In genomic region chr8:106718091-106718500, GRCm38 (mm10) we compare ENCODE assay signal across 8 mouse cellular contexts. TPM values are rescaled to one million over a fixed set of nuclear protein-coding genes. Genes with fewer than 3 reads are reported as not detected.
DNase-seq lines count a peak whose midpoint lies in the region; ATAC-seq and TF ChIP-seq lines count a peak whose summit lies in the region.

No protein-coding gene starts in this region.

- H3K4me3 ChIP-seq in heart, embryonic 13.5 days, result peak overlapping the region; percentile 22
- no peak overlapping the region for H3K4me3 ChIP-seq in liver, embryonic 14.5 days (ENCODE audit: insufficient read depth in 1 of 2, low read depth in 2 of 2, low read length in 2 of 2)
- no peak overlapping the region for H3K4me3 ChIP-seq in neural tube, embryonic 14.5 days (ENCODE audit: low read depth, low read length)
- H3K4me3 ChIP-seq in testis, adult 2 months (ENCODE audit: control insufficient read depth, low read depth, low read length), result no peak overlapping the region

- peaks cover 16% of the 10 kb centered on the region for H3K36me3 ChIP-seq in heart, embryonic 13.5 days
- H3K36me3 ChIP-seq in liver, embryonic 14.5 days (replicated peaks; ENCODE audit: control insufficient read depth, insufficient read depth, low read depth), result no peaks in the 10 kb centered on the region
- no peaks in the 10 kb centered on the region for H3K36me3 ChIP-seq in neural tube, embryonic 14.5 days (ENCODE audit: control insufficient read depth, insufficient read depth, low read length)
- H3K36me3 ChIP-seq in testis, adult 2 months (ENCODE audit: control insufficient read depth, insufficient read depth, low read length), result no peaks in the 10 kb centered on the region

- peak overlapping the region; percentile 69 for H3K9ac ChIP-seq in heart, embryonic 13.5 days
- no peak overlapping the region for H3K9ac ChIP-seq in liver, embryonic 14.5 days (replicated peaks)
- H3K9ac ChIP-seq in neural tube, embryonic 14.5 days (replicated peaks; ENCODE audit: low read depth, low read length), result peak overlapping the region; percentile 41; the same call in 1 of the 2 replicates

- no peak for TF ChIP-seq POLR2A in brain, embryonic 14.5 days (IDR thresholded peaks at IDR 0.05; ENCODE audit: borderline replicate concordance, extremely low read depth, insufficient read depth, insufficient read length, poor library complexity, severe bottlenecking)
- TF ChIP-seq POLR2A in testis, adult 2 months (IDR thresholded peaks at IDR 0.05; ENCODE audit: control insufficient read depth, low read depth, low read length), result no peak

- H3K4me1 ChIP-seq in heart, embryonic 13.5 days, result peaks cover 32% of the 10 kb centered on the region
- H3K4me1 ChIP-seq in liver, embryonic 14.5 days (replicated peaks; ENCODE audit: control insufficient read depth in 2 of 2, insufficient read depth in 2 of 2, low read length in 1 of 2), result no peaks in the 10 kb centered on the region
- peaks cover 4% of the 10 kb centered on the region; the same call in 1 of the 2 replicates for H3K4me1 ChIP-seq in neural tube, embryonic 14.5 days (ENCODE audit: control insufficient read depth, insufficient read depth, low read length)
- H3K4me1 ChIP-seq in testis, adult 2 months (ENCODE audit: control insufficient read depth, insufficient read depth, low read length), result no peaks in the 10 kb centered on the region

- TF ChIP-seq EP300 in liver, embryonic 14.5 days (IDR thresholded peaks at IDR 0.05; ENCODE audit: low read depth), result no peak

- DNase-seq in A20 (ENCODE audit: low read depth, low spot score), result peak; percentile 84
- DNase-seq in brain, embryonic 14.5 days (ENCODE audit: low read depth), result peak; percentile 91
- DNase-seq in fibroblast of lung, adult 2 months (ENCODE audit: low read depth), result peak; percentile 97
- peak; percentile 84 for DNase-seq in kidney, postnatal 14 days
- peak in 2 of 3 experiments; percentile 24 to 32 for DNase-seq in liver, embryonic 14.5 days (ENCODE audit: low read depth in 3 of 3, low spot score in 3 of 3)

- peak; percentile 84 for TF ChIP-seq CTCF in brain, embryonic 14.5 days (IDR thresholded peaks at IDR 0.05; ENCODE audit: borderline replicate concordance, extremely low read depth, insufficient read depth, insufficient read length)
- peak; percentile 63 for TF ChIP-seq CTCF in liver, embryonic 14.5 days (IDR thresholded peaks at IDR 0.05; ENCODE audit: low read depth)
- TF ChIP-seq CTCF in testis, adult 2 months (IDR thresholded peaks at IDR 0.05; ENCODE audit: control insufficient read depth, insufficient read depth, insufficient replicate concordance, low read depth, low read length), result peak; percentile 16; the same call in 1 of the 2 replicates

- peak overlapping the region; percentile 53 for H3K4me2 ChIP-seq in heart, embryonic 13.5 days
- H3K4me2 ChIP-seq in liver, embryonic 14.5 days (ENCODE audit: low read depth), result no peak overlapping the region
- H3K4me2 ChIP-seq in neural tube, embryonic 14.5 days (ENCODE audit: low read depth, low read length), result peak overlapping the region; percentile 38; the same call in 1 of the 2 replicates

- ATAC-seq in heart, embryonic 13.5 days (ENCODE audit: extremely low read depth, insufficient number of reproducible peaks, low FRiP score, low TSS enrichment), result no peak; the same call in 1 of the 2 replicates
- no peak for ATAC-seq in liver, embryonic 14.5 days (ENCODE audit: insufficient read depth)
- peak; percentile 66 for ATAC-seq in neural tube, embryonic 14.5 days (ENCODE audit: low read depth)

- H3K27me3 ChIP-seq in heart, embryonic 13.5 days (replicated peaks), result no peaks in the 10 kb centered on the region
- no peaks in the 10 kb centered on the region for H3K27me3 ChIP-seq in liver, embryonic 14.5 days (ENCODE audit: control insufficient read depth, insufficient read depth, low read length)
- no peaks in the 10 kb centered on the region for H3K27me3 ChIP-seq in neural tube, embryonic 14.5 days (ENCODE audit: control insufficient read depth, insufficient read depth, low read length)
- H3K27me3 ChIP-seq in testis, adult 2 months (ENCODE audit: control insufficient read depth, insufficient read depth, low read length), result no peaks in the 10 kb centered on the region

- 14% methylated on average over 17 of the region's 17 CpGs for WGBS in heart, embryonic 13.5 days
- 32% methylated on average over 17 of the region's 17 CpGs for WGBS in liver, embryonic 14.5 days (ENCODE audit: insufficient replicate concordance)
- 18% methylated on average over 17 of the region's 17 CpGs for WGBS in neural tube, embryonic 14.5 days

- H3K9me3 ChIP-seq in heart, embryonic 13.5 days, result no peaks in the 10 kb centered on the region
- H3K9me3 ChIP-seq in liver, embryonic 14.5 days (ENCODE audit: control insufficient read depth, low read length), result no peaks in the 10 kb centered on the region
- H3K9me3 ChIP-seq in neural tube, embryonic 14.5 days (ENCODE audit: control insufficient read depth, low read length), result no peaks in the 10 kb centered on the region

- 0 out of 2 replicates have a peak overlapping the region, but pooled peaks have one; percentile 2 for H3K27ac ChIP-seq in heart, embryonic 13.5 days (replicated peaks)
- H3K27ac ChIP-seq in liver, embryonic 14.5 days, result no peak overlapping the region
- no peak overlapping the region for H3K27ac ChIP-seq in neural tube, embryonic 14.5 days (ENCODE audit: low read depth, low read length)
- no peak overlapping the region for H3K27ac ChIP-seq in testis, adult 2 months (ENCODE audit: control insufficient read depth, insufficient read depth, low read depth, low read length)

RNA-seq across cellular contexts. Expression of gene Tango6, which starts 35.2 kb away (rescaled TPM):
- polyA plus RNA-seq in brain, embryonic 14.5 days (2012; rRNA removed), result 3.8 and 5.2 TPM in 2 replicates
- 6.4 and 7.6 TPM in 2 replicates for polyA plus RNA-seq in heart, embryonic 13.5 days (2015; fragmentation: Nextera tagmentation; extraction: Ambion mirVana)
- polyA plus RNA-seq in liver, embryonic 14.5 days (2012; rRNA removed), result 1.5 and 1.7 TPM in 2 replicates
- polyA plus RNA-seq in liver, embryonic 14.5 days (2014; fragmentation: Nextera tagmentation; extraction: Ambion mirVana), result 2.4 and 2.6 TPM in 2 replicates
- polyA plus RNA-seq in neural tube, embryonic 14.5 days (2014; fragmentation: Nextera tagmentation; extraction: Ambion mirVana), result 5.8 and 6.0 TPM in 2 replicates
- polyA plus RNA-seq in testis, adult 2 months (2012; rRNA removed), result 3.0 and 3.3 TPM in 2 replicates

Comparison
In these comparisons a context has a peak if more than half of its experiments do, and no peak if none do; other contexts are left out.
1. DNase-seq: peak in every context shown above with its lines; median percentile 97 in fibroblast of lung, adult 2 months; 91 in brain, embryonic 14.5 days; 84 in A20; 84 in kidney, postnatal 14 days; 28 in liver, embryonic 14.5 days.
2. CTCF ChIP-seq: peak in every context shown above with its lines; median percentile 84 in brain, embryonic 14.5 days; 63 in liver, embryonic 14.5 days; 16 in testis, adult 2 months.